Mouse (Mus musculus) left cerebral cortex, adult 9 months (tissue): Measurements from ENCODE around the gene Rad51c.

ENCODE experiments used
- DNase-seq, 2 experiments: peaks; one replicate each; pipeline ENCODE4 v3.0.0; 2022; ENCODE audit warnings: low spot score in 2 of 2

The Rad51c gene

DNA sequence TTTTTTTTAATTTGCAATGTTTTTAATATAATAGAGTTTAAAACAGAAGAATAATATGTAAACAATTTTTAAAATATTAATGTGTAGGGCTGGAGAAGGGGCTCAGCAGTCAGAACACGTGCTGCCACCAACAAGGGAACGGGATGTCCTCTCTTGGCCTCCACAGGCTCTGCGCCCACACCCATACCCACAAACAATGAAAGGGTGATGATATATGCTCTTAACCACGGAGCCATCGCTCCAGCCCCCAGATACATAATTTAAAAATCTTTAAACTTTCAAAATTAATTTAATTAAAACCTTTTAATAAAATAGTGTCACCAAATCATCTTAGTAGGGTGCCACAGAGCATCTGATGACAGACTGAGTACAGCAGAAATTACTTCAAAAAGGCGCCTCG lies 37.7 kb downstream of the Rad51c start:
- no peak for DNase-seq

DNA sequence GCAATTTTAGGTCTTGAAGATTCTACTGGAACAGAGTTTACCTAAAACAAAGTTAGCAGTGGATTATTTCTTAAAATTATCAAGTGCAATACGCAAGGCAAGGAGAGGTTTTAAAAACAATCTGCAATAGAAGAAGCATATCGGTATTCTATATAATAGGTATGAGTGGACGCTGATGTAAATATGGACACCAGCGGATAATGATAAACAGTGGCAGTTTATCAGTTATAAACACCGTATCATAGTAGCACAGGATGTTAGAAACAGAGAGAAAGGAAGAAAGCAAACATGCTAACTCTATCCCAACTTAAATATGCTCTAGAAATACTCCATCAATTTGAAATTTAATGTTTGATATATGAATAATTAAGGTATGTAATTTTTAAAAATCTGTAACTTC lies 39.6 kb downstream of the Rad51c start:
- no peak for DNase-seq

GRCm38 (mm10) chr11:87359262-87359612 lies 45.5 kb downstream of the Rad51c start:
- no peak for DNase-seq

- DNase-seq, result peak; percentile 64 to 80
Measured at GRCm38 (mm10) chr11:87358331-87359261, 46.2 kb downstream of the Rad51c start, which contains the start of gene Ppm1e. Gene Ppm1e, minus strand, starts transcription at chr11:87359023.

- DNase-seq, result peak in 1 of 2 experiments; percentile 17
Measured at GRCm38 (mm10) chr11:87357317-87358300, 47.1 kb downstream of the Rad51c start.

GRCm38 (mm10) chr11:87354861-87355260 lies 49.9 kb downstream of the Rad51c start:
- DNase-seq, result no peak

DNA sequence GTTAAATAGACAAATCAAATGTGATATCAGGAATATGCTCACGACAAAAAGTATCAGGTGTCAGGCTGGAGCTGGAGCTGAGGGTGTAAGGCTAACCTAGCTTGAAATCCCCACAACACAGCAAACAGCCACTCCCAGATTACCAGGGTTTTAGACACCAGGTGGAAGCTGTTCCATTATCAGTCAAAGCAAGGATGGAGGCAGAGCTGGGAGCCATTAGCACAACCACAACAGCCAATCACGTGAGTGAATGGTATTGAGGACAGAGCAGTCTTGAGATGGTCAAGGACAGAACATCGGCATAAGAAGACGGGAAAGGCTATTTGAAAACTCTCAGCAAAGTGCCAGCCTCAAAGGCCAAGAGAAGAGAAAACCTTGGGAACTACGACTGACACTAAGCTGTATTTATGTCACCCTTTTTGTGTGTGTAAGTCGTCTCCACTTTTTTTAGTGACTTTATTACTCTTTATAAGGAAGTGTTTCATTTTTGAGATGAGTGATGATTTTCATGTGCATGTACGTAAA lies 51.0 kb downstream of the Rad51c start:
- DNase-seq, result no peak
